Mouse (Mus musculus) heart, embryonic 14.5 days (tissue): ENCODE measurements around the gene Bcs1l. TPM values are rescaled to one million over a fixed set of nuclear protein-coding genes. Genes with fewer than 3 reads are reported as not detected.
A peak's percentile ranks its signal among the peaks of the same experiment; 100 is the strongest.

Source experiments
- ATAC-seq: fragments of 200-750 bp; cut with Nextera tagmentation; 2 replicates; pipeline ENCODE4 v1.8.0; 2017; ENCODE audit warnings: low read depth, moderate TSS enrichment; ENCODE audit not compliant: insufficient number of reproducible peaks, insufficient read depth, low FRiP score
- H3K27ac ChIP-seq, 2 experiments: fragments of 200-500 bp in 1 of 2; fragments of 300-500 bp in 1 of 2; sonication (generic) in 1 of 2; replicated peaks in 1 of 2; 2 replicates each; pipeline ENCODE4 v1.5.1; 2012 to 2014; ENCODE audit warnings: low read depth in 2 of 2, low read length in 2 of 2, control low read depth in 1 of 2, mild to moderate bottlenecking in 1 of 2, mixed read lengths in 1 of 2; ENCODE audit not compliant: control insufficient read depth in 1 of 2, insufficient read depth in 1 of 2
- H3K27me3 ChIP-seq: fragments of 300-500 bp; sonication (generic); 2 replicates; pipeline ENCODE4 v1.6.1; 2014; ENCODE audit warnings: mild to moderate bottlenecking, low read length, control low read depth; ENCODE audit not compliant: control insufficient read depth, insufficient read depth
- H3K36me3 ChIP-seq: fragments of 300-500 bp; sonication (generic); 2 replicates; pipeline ENCODE4 v1.6.1; 2014; ENCODE audit warnings: mild to moderate bottlenecking, control low read depth, low read length, mixed read lengths; ENCODE audit not compliant: control insufficient read depth, insufficient read depth
- H3K4me1 ChIP-seq, 2 experiments: fragments of 200-500 bp in 1 of 2; fragments of 300-500 bp in 1 of 2; sonication (generic) in 1 of 2; 2 replicates each; pipeline ENCODE4 v1.6.1; 2012 to 2014; ENCODE audit warnings: low read length in 2 of 2, control low read depth in 1 of 2, mixed read lengths in 1 of 2; ENCODE audit not compliant: control insufficient read depth in 2 of 2, insufficient read depth in 2 of 2
- H3K4me2 ChIP-seq: fragments of 300-500 bp; sonication (generic); 2 replicates; pipeline ENCODE4 v1.6.1; 2014; ENCODE audit warnings: mild to moderate bottlenecking, low read length
- H3K4me3 ChIP-seq, 2 experiments: fragments of 200-500 bp in 1 of 2; fragments of 300-500 bp in 1 of 2; sonication (generic) in 1 of 2; 2 replicates each; pipeline ENCODE4 v1.5.1; 2012 to 2014; ENCODE audit warnings: low read length in 2 of 2, mild to moderate bottlenecking in 2 of 2, control low read depth in 1 of 2, low read depth in 1 of 2, moderate library complexity in 1 of 2; ENCODE audit not compliant: control insufficient read depth in 1 of 2, insufficient read depth in 1 of 2
- H3K9ac ChIP-seq: fragments of 300-500 bp; sonication (generic); 2 replicates; pipeline ENCODE4 v1.6.1; 2014; ENCODE audit warnings: mild to moderate bottlenecking, low read length
- H3K9me3 ChIP-seq: fragments of 300-500 bp; sonication (generic); 2 replicates; pipeline ENCODE4 v1.6.1; 2016; ENCODE audit warnings: low read length, control low read depth; ENCODE audit not compliant: control insufficient read depth
- WGBS: fragments of 180-500 bp; shearing (Covaris S2); extraction: QIAGEN DNeasy Blood & Tissue Kit; methylation state at CpG from one replicate; pipeline ENCODE4 v1.1.7; 2014; 5-methylcytosine and 5-hydroxymethylcytosine counted together
- polyA plus RNA-seq: library from polyadenylated mRNA; unstranded; fragments of >200 nt; fragmentation: Nextera tagmentation; extraction: Ambion mirVana; gene quantifications from 2 replicates; pipeline ENCODE4 v1.2.1, GENCODE M21; 2014

Gene Bcs1l
- polyA plus RNA-seq, 1 experiment from 2014 or later: 27.1 TPM

- no peak for ATAC-seq
- Histone ChIP-seq H3K4me2 (no peak overlapping the region), H3K27ac (no peak overlapping the region), H3K9ac (no peak overlapping the region), H3K27me3 (no peaks in the 10 kb centered on the region), H3K36me3 (peaks cover 65% of the 10 kb centered on the region), H3K9me3 (no peaks in the 10 kb centered on the region), H3K4me1 (peaks cover 5 to 26% of the 10 kb centered on the region in 2 experiments; a peak in 3 of 4 replicates), H3K4me3 (no peak overlapping the region)
- WGBS: 87% methylated on average over 3 of the region's 3 CpGs
Measured at GRCm38 (mm10) chr1:74582621-74583020, 5.5 kb upstream of the Bcs1l start.

- no peak for ATAC-seq
- H3K36me3 ChIP-seq: peaks cover 43% of the 10 kb centered on the region
- H3K27me3 ChIP-seq: no peaks in the 10 kb centered on the region
- peak overlapping the region; percentile 45 to 59; a peak in 3 of 4 replicates for H3K27ac ChIP-seq
- peaks cover 5 to 30% of the 10 kb centered on the region in 2 experiments; a peak in 3 of 4 replicates for H3K4me1 ChIP-seq
- no peaks in the 10 kb centered on the region for H3K9me3 ChIP-seq
- H3K4me3 ChIP-seq: no peak overlapping the region; a peak in 1 of 4 replicates
- 72% methylated on average over 3 of the region's 3 CpGs for WGBS
- H3K9ac ChIP-seq: peak overlapping the region; percentile 23; the same call in 1 of the 2 replicates
- H3K4me2 ChIP-seq: peak overlapping the region; percentile 28; the same call in 1 of the 2 replicates
Measured at GRCm38 (mm10) chr1:74584616-74585398, 3.3 kb upstream of the Bcs1l start.

GRCm38 (mm10) chr1:74587233-74587772 is 786 bp upstream of the Bcs1l start:
- Histone ChIP-seq H3K27ac (peak overlapping the region; percentile 67 to 85), H3K27me3 (no peaks in the 10 kb centered on the region), H3K9me3 (no peaks in the 10 kb centered on the region), H3K4me2 (peak overlapping the region; percentile 94), H3K36me3 (peaks cover 49% of the 10 kb centered on the region), H3K4me1 (peaks cover 5 to 30% of the 10 kb centered on the region in 2 experiments; a peak in 3 of 4 replicates), H3K4me3 (peak overlapping the region; percentile 80 to 90), H3K9ac (peak overlapping the region; percentile 84)
- ATAC-seq: no peak
- 1% methylated on average over 24 of the region's 24 CpGs for WGBS

- Histone ChIP-seq H3K27me3 (no peaks in the 10 kb centered on the region), H3K4me2 (no peak overlapping the region), H3K4me1 (no peaks in the 10 kb centered on the region), H3K27ac (no peak overlapping the region), H3K4me3 (no peak overlapping the region), H3K9me3 (no peaks in the 10 kb centered on the region), H3K36me3 (peaks cover 88% of the 10 kb centered on the region), H3K9ac (no peak overlapping the region)
- WGBS: 81% methylated on average over 8 of the region's 8 CpGs
- no peak for ATAC-seq
Measured at GRCm38 (mm10) chr1:74594434-74594833, 6.3 kb downstream of the Bcs1l start.

- WGBS: 9% methylated on average over 26 of the region's 26 CpGs
- no peaks in the 10 kb centered on the region for H3K9me3 ChIP-seq
- peak overlapping the region; percentile 78 to 86 for H3K4me3 ChIP-seq
- H3K4me1 ChIP-seq: peaks cover 0 to 12% of the 10 kb centered on the region in 2 experiments; a peak in 2 of 4 replicates
- peak overlapping the region; percentile 87 for H3K9ac ChIP-seq
- peaks cover 33% of the 10 kb centered on the region for H3K36me3 ChIP-seq
- 0 out of 2 replicates have a peak, but pooled peaks have one; percentile 16 for ATAC-seq
- peak overlapping the region; percentile 30 to 34; a peak in 2 of 4 replicates for H3K27ac ChIP-seq
- H3K27me3 ChIP-seq: no peaks in the 10 kb centered on the region
- peak overlapping the region; percentile 84 for H3K4me2 ChIP-seq
Measured at GRCm38 (mm10) chr1:74600501-74601266, 12.6 kb downstream of the Bcs1l start.

GRCm38 (mm10) chr1:74601267-74601962 is 13.3 kb downstream of the Bcs1l start, which contains the start of the genes Rnf25 and Stk36:
TSS of gene Rnf25 (minus strand) at chr1:74601397.
TSS of gene Stk36 (plus strand) at chr1:74601445.
- H3K27ac ChIP-seq: peak within 1 kb of the TSS; percentile 30 to 34; a peak in 3 of 4 replicates
- peak within 1 kb of the TSS; percentile 84 for H3K4me2 ChIP-seq
- H3K36me3 ChIP-seq: peaks cover 27% of the 10 kb centered on the region
- H3K4me3 ChIP-seq: peak within 1 kb of the TSS; percentile 78 to 86
- 9% methylated on average over 25 of the region's 25 CpGs for WGBS
- no peaks in the 10 kb centered on the region for H3K27me3 ChIP-seq
- peak; percentile 65 for ATAC-seq
- peaks cover 0 to 12% of the 10 kb centered on the region in 2 experiments; a peak in 2 of 4 replicates for H3K4me1 ChIP-seq
- no peaks in the 10 kb centered on the region for H3K9me3 ChIP-seq
- peak within 1 kb of the TSS; percentile 87 for H3K9ac ChIP-seq

- Histone ChIP-seq H3K36me3 (no peaks in the 10 kb centered on the region), H3K4me3 (no peak overlapping the region), H3K4me2 (no peak overlapping the region), H3K9me3 (no peaks in the 10 kb centered on the region), H3K27ac (no peak overlapping the region), H3K4me1 (peaks cover 0 to 2% of the 10 kb centered on the region in 2 experiments; a peak in 1 of 4 replicates), H3K9ac (no peak overlapping the region), H3K27me3 (no peaks in the 10 kb centered on the region)
- 95% methylated on average over 1 of the region's 1 CpGs for WGBS
- no peak for ATAC-seq
Measured at GRCm38 (mm10) chr1:74624183-74624582, 36.1 kb downstream of the Bcs1l start.
